Mouse (Mus musculus) skeletal muscle tissue, adult 2 months (tissue): ENCODE measurements around the gene Ddi2.
"Not testable (repeated sequence)": the region's sequence is repeated elsewhere in the genome, so short reads cannot be mapped to it uniquely, and the experiment has no call there.

Experiments
- DNase-seq: peaks from one replicate; pipeline ENCODE4 v3.0.0-alpha.2; 2012; ENCODE audit warnings: low read depth, low spot score

Ddi2 gene

GRCm38 (mm10) chr4:141722731-141723672, at the start of gene Ddi2:
Ddi2 (minus strand) TSS chr4:141723419.
- peak; percentile 89 for DNase-seq

DNA sequence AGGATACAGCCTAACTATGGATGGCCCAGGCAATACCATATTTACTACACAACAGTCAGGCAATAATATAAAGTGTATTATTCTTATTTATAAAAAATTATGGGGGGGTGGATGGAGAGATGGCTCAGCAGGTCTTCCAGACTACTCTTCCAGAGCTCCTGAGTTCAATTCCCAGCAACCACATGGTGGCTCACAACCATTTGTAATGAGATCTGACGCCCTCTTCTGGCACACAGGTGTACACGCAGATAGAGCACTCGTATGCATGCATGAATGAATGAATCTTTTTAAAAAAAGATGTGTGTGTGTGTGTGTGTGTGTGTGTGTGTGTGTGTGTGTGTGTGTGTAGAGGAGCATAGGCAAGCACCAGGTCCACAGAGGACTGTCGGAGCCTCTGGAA, 49.8 kb upstream of the Ddi2 start:
- not testable (repeated sequence) for DNase-seq

- no peak for DNase-seq
Measured at GRCm38 (mm10) chr4:141771823-141772222, 48.6 kb upstream of the Ddi2 start.

DNA sequence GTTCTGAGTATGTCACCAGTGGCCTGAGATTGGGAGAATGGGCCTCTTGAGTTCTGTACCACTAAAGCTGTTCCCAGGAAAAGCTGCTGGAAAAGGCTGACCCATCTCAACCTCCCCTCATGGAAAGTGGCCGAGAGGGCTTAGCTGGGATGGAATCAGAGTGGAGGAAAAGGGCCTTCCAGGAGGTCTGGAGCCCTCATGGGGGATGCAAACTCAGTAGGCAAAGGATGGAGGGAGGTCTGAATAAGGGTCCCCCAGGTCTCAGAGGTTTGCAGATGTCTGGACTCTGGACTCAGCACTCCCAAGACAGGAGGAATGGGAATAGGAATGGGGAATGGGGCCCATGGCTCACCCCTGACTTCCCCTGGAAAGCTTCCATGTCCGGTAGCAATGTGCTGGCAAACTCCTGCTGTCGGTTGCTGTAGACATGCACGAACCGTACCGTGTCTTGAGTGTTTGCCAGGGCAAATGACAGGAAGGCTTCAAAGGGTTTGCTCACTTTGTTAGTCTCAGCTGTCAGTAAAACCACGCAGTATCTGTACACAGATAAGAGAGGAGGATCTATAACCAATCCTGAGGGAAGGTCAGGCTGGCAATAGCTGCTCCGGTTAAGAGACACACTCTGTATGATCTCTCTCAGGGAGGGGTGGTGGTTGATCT, 46.4 kb upstream of the Ddi2 start:
- DNase-seq: no peak

DNA sequence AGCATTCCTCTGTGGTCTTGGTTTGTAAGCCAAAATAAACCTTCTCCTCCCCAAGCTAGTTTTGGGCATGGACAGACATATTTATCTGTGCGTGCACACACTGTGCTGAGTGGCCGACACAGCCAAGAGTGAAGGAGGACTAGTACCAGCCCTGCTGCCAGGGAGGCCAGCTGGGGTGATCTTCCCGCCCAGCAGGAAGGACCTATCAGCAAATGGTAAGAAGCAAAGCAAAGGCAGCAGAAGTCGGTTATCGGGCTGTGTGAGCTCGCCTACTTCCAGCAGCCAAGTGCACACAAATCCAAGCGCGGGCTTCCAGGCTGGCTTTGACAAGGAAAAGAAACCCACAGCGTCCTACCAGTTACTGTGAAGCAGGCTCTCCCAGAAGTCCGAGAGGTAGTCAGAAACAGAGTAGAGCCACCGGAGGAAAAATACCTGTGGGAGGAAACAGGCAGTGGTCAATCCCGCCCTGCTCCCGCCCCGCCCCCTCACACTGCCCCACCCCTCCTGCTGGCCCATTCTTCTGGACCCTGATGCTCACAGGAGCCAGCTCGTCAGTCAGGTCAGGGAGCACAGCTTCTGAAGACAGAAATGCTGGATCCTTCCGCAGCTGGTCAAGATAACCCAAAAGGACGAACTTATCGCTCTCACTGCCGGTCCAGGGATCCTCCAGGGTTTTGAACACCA, 44.3 kb upstream of the Ddi2 start:
- peak; percentile 60 for DNase-seq

- DNase-seq: peak; percentile 45
Measured at GRCm38 (mm10) chr4:141766668-141767352, 43.6 kb upstream of the Ddi2 start.

- DNase-seq: no peak
Measured at GRCm38 (mm10) chr4:141766316-141766667, 43.1 kb upstream of the Ddi2 start.

- no peak for DNase-seq
Measured at GRCm38 (mm10) chr4:141765008-141765407, 41.8 kb upstream of the Ddi2 start.

DNA sequence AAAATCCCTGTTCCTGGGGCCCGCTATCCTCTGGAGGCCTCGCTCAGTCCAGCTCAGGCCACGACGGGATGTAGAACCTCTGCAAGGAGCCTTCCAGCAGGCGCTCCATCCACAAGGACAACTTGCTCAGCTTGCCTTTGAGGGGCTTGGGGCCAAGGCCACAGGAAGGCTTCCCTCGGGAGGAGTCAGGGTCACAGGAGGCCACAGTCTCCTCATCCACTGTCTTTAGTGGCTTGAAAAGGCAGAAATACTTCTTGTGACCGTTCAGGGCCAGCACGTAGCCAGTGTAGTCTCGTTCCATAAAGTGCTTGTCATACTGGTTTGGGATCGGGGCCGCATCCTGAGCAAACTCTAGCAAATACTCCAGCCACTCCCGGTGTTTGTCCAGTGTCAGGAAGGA, 40.3 kb upstream of the Ddi2 start:
- no peak for DNase-seq

DNA sequence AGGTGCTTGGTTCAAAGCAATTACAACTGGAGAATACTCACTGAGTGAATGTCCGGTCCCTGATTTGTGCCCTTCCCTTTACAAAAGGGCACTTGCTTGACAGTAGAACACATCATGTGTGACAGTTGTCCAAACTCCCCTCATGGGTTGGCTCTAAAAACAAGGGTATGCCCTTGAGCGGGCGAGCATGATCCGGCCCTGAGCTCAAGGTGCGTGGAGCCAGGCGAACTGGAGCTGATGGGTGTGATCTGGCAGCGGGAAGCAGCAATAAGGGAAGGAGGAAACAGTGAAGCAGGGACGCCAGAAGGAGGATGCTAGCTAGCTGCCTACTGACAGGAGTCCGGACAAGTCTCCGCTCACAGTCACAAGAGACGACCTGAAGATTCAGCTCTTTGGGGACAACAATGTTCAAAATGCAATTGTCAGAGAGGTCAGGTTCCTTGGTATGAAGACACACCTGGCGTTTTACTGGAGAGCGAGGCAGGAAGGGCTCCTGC, 38.9 kb upstream of the Ddi2 start:
- DNase-seq: no peak

DNA sequence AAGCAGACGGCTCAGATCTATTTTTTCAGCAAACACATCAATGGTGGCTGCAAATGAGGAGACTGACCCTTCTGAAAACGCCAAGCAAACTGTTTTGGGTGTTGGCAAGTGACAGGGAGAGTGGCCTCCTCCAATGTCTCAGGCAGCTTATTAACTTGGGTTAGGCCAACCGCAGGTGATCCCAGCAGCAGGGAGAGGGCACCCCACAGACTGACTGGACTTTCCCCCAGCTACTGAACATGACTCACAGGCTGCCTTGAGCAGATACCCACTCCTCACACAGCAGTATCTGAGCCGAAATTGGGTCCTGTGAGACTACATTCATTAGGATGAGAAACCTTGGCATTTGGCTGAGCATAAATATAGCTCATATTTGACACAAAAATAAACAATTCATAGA, 37.7 kb upstream of the Ddi2 start:
- DNase-seq: no peak

DNA sequence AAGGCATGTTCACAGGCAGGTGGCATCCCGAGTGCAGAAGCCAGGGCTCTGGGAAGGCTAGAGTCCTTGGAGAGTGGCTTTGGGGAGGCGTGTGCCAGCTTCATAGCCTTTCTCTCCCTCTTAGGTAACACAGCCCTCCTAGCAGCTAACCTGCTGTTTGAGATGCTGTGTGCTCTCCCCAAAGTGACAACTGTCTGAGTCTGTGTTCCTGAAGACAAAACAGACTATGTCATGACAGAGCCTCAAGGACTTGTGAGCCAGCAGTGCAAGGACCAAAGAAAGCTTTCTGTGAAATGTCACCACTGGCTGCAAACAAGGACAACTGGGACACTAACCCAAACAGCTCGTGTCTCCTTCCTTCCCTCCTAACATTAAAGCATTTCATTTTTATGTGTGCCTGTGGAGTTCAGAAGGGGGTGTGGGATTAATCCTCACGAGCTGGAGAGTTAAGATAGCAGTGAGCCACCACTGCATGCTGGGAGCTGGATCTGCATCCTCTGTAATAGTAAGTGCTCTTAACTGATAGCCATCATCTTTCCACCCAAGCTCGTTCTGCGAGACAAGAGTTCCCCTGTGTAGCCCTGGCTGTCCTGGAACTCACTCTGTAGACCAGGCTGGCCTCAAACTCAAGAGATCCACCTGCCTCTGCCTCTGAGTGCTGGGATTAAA, 35.8 kb upstream of the Ddi2 start:
- no peak for DNase-seq

DNA sequence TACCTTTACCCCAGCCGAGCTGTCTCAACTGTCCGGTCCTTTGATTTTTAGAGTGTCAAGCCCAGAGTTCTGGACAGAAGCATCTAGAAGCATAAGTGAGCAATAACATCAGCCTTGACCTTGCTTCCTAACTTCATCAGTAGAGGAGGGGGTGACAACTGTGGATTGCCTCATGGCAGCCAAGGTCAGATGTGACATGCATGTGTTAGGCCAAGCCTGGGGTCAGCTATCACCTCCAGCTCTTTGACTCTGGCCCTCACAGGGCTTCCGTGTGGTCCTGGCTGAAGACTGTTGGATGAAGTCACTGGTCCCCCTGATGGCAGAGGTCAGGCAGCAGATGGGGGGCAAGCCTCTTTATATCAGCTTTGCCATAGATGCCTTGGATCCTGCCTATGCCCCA, 33.9 kb upstream of the Ddi2 start:
- no peak for DNase-seq

DNA sequence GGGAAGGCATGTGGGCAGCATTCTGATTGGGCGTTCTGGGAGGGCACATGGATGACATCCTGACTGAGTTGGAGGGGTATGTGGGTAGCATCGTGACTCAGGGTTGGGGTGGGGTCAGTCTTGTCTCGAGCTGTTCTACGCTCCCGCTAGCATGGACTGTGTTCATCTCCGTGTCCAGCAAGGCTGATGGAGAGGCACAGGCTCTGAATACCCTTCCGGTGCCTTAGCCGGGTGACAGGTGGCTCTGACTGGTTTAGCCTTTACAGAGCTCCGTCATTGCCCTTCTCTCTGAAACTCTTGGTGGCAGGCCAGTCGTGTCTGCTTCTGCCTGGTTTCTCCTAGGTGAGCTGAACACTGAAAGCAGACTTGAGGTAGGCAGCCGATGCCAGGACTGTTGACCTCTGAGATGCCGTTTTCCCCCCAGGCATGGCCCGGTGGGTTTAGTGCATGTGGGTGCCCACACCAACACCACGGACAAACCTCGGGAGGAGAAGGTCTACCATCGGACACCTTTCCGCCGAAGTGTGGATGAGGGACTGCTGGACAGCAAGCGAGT, 32.2 kb upstream of the Ddi2 start:
- DNase-seq: no peak

DNA sequence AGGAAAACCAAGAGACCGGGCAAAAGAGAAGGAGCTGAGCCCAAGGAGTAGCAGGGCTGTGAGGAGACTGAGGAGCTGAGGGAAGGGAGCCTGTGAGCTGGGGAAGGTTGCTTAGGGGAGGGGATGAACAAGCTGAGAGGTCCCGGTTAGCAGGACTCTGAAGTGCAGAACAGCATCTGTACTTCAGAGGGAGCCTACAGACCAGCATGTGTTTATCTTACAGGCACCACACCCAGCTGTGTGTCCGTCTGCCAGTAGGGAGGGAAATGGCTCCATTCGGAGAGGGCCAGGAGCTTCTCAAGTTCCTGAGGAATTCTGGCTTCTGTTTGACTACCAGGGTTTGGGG, 28.8 kb upstream of the Ddi2 start:
- peak; percentile 45 for DNase-seq

DNA sequence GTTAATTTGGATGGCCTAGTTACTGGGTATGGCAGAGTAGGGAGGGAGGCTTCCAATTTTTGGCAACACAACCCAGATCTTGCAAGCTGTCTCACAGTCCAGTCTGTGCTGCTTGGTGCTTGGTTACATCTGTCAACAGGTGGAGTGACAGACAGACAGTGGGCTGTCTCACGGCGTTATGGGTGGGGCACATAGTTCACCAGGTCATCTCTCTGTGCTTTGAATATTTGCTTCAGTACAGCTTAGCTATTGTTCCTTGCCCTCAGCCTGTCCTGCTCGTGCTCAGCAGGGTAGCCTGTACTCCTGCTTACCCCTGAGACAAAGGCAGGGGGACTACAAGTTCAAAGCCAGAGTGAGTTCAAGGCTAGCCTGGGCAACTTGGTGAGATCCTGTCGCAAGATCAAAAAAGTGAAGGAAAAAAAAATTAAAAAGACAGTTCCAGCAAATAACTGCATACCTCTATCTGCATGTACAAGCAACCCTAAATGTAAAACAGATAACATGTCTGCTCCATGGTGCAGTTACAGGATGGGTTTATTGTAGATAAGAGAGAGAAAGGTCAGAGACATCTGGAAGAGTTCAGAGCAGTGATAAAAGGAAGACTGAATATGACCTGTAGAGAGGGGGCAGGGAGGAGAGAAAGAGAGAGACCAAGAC, 28.3 kb upstream of the Ddi2 start:
- no peak for DNase-seq

GRCm38 (mm10) chr4:141750826-141751225, 27.6 kb upstream of the Ddi2 start:
- DNase-seq: no peak

GRCm38 (mm10) chr4:141749557-141749956, 26.3 kb upstream of the Ddi2 start:
- DNase-seq: no peak

- DNase-seq: no peak
Measured at GRCm38 (mm10) chr4:141746578-141747346, 23.5 kb upstream of the Ddi2 start, which contains the start of gene Agmat. Agmat (plus strand) TSS chr4:141746672.

- DNase-seq: no peak
Measured at GRCm38 (mm10) chr4:141742381-141742780, 19.2 kb upstream of the Ddi2 start.
